Mouse (Mus musculus) forebrain, embryonic 10.5 days (tissue): ENCODE measurements at regions not wholly inside any gene's neighbourhood (a gene's known extent, or its start where the extent isn't known, plus 50 kb on each side); places are given as distances from the start of the nearest gene placed in this dataset.

Source experiments
- DNase-seq: peaks from one replicate; pipeline ENCODE4 v3.0.0-alpha.2; 2017; ENCODE audit warnings: low spot score; ENCODE audit errors: extremely low spot score
- H3K27ac ChIP-seq: fragments of 300-500 bp; sonication (generic); 2 replicates; pipeline ENCODE4 v1.5.1; 2016; ENCODE audit warnings: mild to moderate bottlenecking
- H3K27me3 ChIP-seq: fragments of 300-500 bp; sonication (generic); 2 replicates; pipeline ENCODE4 v1.6.1; 2016; ENCODE audit warnings: mild to moderate bottlenecking; ENCODE audit not compliant: poor library complexity, severe bottlenecking
- H3K36me3 ChIP-seq: fragments of 300-500 bp; sonication (generic); replicated peaks from 2 replicates; pipeline ENCODE4 v1.6.1; 2016; ENCODE audit warnings: mild to moderate bottlenecking, moderate library complexity
- H3K4me1 ChIP-seq: fragments of 300-500 bp; sonication (generic); 2 replicates; pipeline ENCODE4 v1.6.1; 2016
- H3K4me3 ChIP-seq: fragments of 300-500 bp; sonication (generic); 2 replicates; pipeline ENCODE4 v1.5.1; 2016; ENCODE audit warnings: mild to moderate bottlenecking, moderate library complexity
- H3K9me3 ChIP-seq: fragments of 300-500 bp; sonication (generic); 2 replicates; pipeline ENCODE4 v1.6.1; 2016; ENCODE audit warnings: mild to moderate bottlenecking, moderate library complexity
- WGBS: fragments of 180-500 bp; shearing (Covaris S2); methylation state at CpG from one replicate; pipeline ENCODE4 v1.1.7; 2016; 5-methylcytosine and 5-hydroxymethylcytosine counted together

GRCm38 (mm10) chr13:46096968-46097367 is 132.2 kb upstream of the Atxn1 start:
- Histone ChIP-seq H3K9me3 (no peaks in the 10 kb centered on the region), H3K4me1 (peaks cover 9% of the 10 kb centered on the region), H3K27me3 (no peaks in the 10 kb centered on the region), H3K27ac (no peak overlapping the region), H3K4me3 (no peak overlapping the region), H3K36me3 (no peaks in the 10 kb centered on the region)
- DNase-seq = peak; percentile 64
- 9% methylated on average over 5 of the region's 5 CpGs for WGBS

- Histone ChIP-seq H3K36me3 (no peaks in the 10 kb centered on the region), H3K27ac (no peak overlapping the region), H3K27me3 (no peaks in the 10 kb centered on the region), H3K4me3 (no peak overlapping the region), H3K9me3 (no peaks in the 10 kb centered on the region), H3K4me1 (peaks cover 9% of the 10 kb centered on the region)
- DNase-seq = no peak
- WGBS = 77% methylated on average over 8 of the region's 8 CpGs
These were observed 131.6 kb upstream of the Atxn1 start for GRCm38 (mm10) chr13:46096416-46096815.

- DNase-seq = no peak
- 93% methylated on average over 3 of the region's 3 CpGs for WGBS
- Histone ChIP-seq H3K36me3 (no peaks in the 10 kb centered on the region), H3K4me1 (peaks cover 9% of the 10 kb centered on the region), H3K9me3 (peaks cover 11% of the 10 kb centered on the region; the same call in 1 of the 2 replicates), H3K4me3 (no peak overlapping the region), H3K27me3 (no peaks in the 10 kb centered on the region), H3K27ac (no peak overlapping the region)
These were observed 128.0 kb upstream of the Atxn1 start for GRCm38 (mm10) chr13:46092787-46093186.

- Histone ChIP-seq H3K9me3 (peaks cover 11% of the 10 kb centered on the region; the same call in 1 of the 2 replicates), H3K27ac (no peak overlapping the region), H3K4me3 (no peak overlapping the region), H3K27me3 (no peaks in the 10 kb centered on the region), H3K4me1 (no peaks in the 10 kb centered on the region), H3K36me3 (no peaks in the 10 kb centered on the region)
- DNase-seq = no peak
- WGBS = 84% methylated on average over 5 of the region's 5 CpGs
These were observed 126.3 kb upstream of the Atxn1 start for GRCm38 (mm10) chr13:46091109-46091508.

GRCm38 (mm10) chr13:46088237-46088636 is 123.4 kb upstream of the Atxn1 start:
- 86% methylated on average over 3 of the region's 3 CpGs for WGBS
- Histone ChIP-seq H3K4me1 (no peaks in the 10 kb centered on the region), H3K36me3 (no peaks in the 10 kb centered on the region)

GRCm38 (mm10) chr13:46087663-46088062 is 122.9 kb upstream of the Atxn1 start:
- DNase-seq = no peak
- Histone ChIP-seq H3K4me3 (no peak overlapping the region), H3K27ac (no peak overlapping the region), H3K36me3 (no peaks in the 10 kb centered on the region), H3K9me3 (peaks cover 11% of the 10 kb centered on the region; the same call in 1 of the 2 replicates), H3K4me1 (no peaks in the 10 kb centered on the region), H3K27me3 (no peaks in the 10 kb centered on the region)
- 96% methylated on average over 4 of the region's 4 CpGs for WGBS

More at GRCm38 (mm10) chr13:46088237-46088636, 123.4 kb upstream of the Atxn1 start:
- Histone ChIP-seq H3K27me3 (no peaks in the 10 kb centered on the region), H3K9me3 (peaks cover 11% of the 10 kb centered on the region; the same call in 1 of the 2 replicates), H3K4me3 (no peak overlapping the region), H3K27ac (no peak overlapping the region)
- no peak for DNase-seq

- 84% methylated on average over 6 of the region's 6 CpGs for WGBS
These were observed 112.1 kb upstream of the Atxn1 start for GRCm38 (mm10) chr13:46076879-46077278.

GRCm38 (mm10) chr13:46071670-46072069 is 106.9 kb upstream of the Atxn1 start:
- Histone ChIP-seq H3K27ac (no peak overlapping the region), H3K27me3 (no peaks in the 10 kb centered on the region), H3K9me3 (no peaks in the 10 kb centered on the region), H3K4me3 (no peak overlapping the region), H3K4me1 (no peaks in the 10 kb centered on the region), H3K36me3 (no peaks in the 10 kb centered on the region)
- no peak for DNase-seq
- 92% methylated on average over 4 of the region's 4 CpGs for WGBS

More at GRCm38 (mm10) chr13:46076879-46077278, 112.1 kb upstream of the Atxn1 start:
- H3K4me1 ChIP-seq = 0 out of 2 replicates have a peak, but pooled peaks cover 4% of the 10 kb centered on the region
- H3K9me3 ChIP-seq = no peaks in the 10 kb centered on the region
- no peaks in the 10 kb centered on the region for H3K27me3 ChIP-seq
- no peak overlapping the region for H3K4me3 ChIP-seq
- no peak for DNase-seq
- no peaks in the 10 kb centered on the region for H3K36me3 ChIP-seq
- H3K27ac ChIP-seq = no peak overlapping the region

- Histone ChIP-seq H3K36me3 (no peaks in the 10 kb centered on the region), H3K4me3 (no peak overlapping the region), H3K27me3 (no peaks in the 10 kb centered on the region), H3K27ac (no peak overlapping the region), H3K9me3 (no peaks in the 10 kb centered on the region), H3K4me1 (no peaks in the 10 kb centered on the region)
- WGBS = 82% methylated on average over 3 of the region's 3 CpGs
- DNase-seq = no peak
These were observed 104.8 kb upstream of the Atxn1 start for GRCm38 (mm10) chr13:46069571-46069970.

- DNase-seq = no peak
- H3K4me1 ChIP-seq = no peaks in the 10 kb centered on the region
- no peaks in the 10 kb centered on the region for H3K27me3 ChIP-seq
- no peaks in the 10 kb centered on the region for H3K9me3 ChIP-seq
- H3K36me3 ChIP-seq = no peaks in the 10 kb centered on the region
- no peak overlapping the region for H3K27ac ChIP-seq
- no peak overlapping the region for H3K4me3 ChIP-seq
- WGBS = 93% methylated on average over 7 of the region's 7 CpGs
These were observed 98.0 kb upstream of the Atxn1 start for GRCm38 (mm10) chr13:46062758-46063157.

GRCm38 (mm10) chr13:46059870-46060269 is 95.1 kb upstream of the Atxn1 start:
- no peak overlapping the region for H3K4me3 ChIP-seq
- H3K4me1 ChIP-seq = no peaks in the 10 kb centered on the region
- H3K27me3 ChIP-seq = no peaks in the 10 kb centered on the region
- H3K27ac ChIP-seq = no peak overlapping the region
- WGBS = 93% methylated on average over 14 of the region's 14 CpGs
- no peaks in the 10 kb centered on the region for H3K36me3 ChIP-seq
- DNase-seq = no peak
- no peaks in the 10 kb centered on the region for H3K9me3 ChIP-seq

GRCm38 (mm10) chr13:46058862-46059261 is 94.1 kb upstream of the Atxn1 start:
- H3K9me3 ChIP-seq = no peaks in the 10 kb centered on the region
- 71% methylated on average over 7 of the region's 7 CpGs for WGBS
- no peaks in the 10 kb centered on the region for H3K4me1 ChIP-seq
- no peak for DNase-seq
- no peaks in the 10 kb centered on the region for H3K27me3 ChIP-seq
- no peak overlapping the region for H3K4me3 ChIP-seq
- no peak overlapping the region for H3K27ac ChIP-seq
- H3K36me3 ChIP-seq = no peaks in the 10 kb centered on the region

- DNase-seq = no peak
- no peaks in the 10 kb centered on the region for H3K27me3 ChIP-seq
- 87% methylated on average over 3 of the region's 3 CpGs for WGBS
- H3K4me3 ChIP-seq = no peak overlapping the region
- no peak overlapping the region for H3K27ac ChIP-seq
- no peaks in the 10 kb centered on the region for H3K4me1 ChIP-seq
- no peaks in the 10 kb centered on the region for H3K36me3 ChIP-seq
- H3K9me3 ChIP-seq = no peaks in the 10 kb centered on the region
These were observed 93.5 kb upstream of the Atxn1 start for GRCm38 (mm10) chr13:46058341-46058740.

GRCm38 (mm10) chr13:46055410-46055809 is 90.6 kb upstream of the Atxn1 start:
- no peak overlapping the region for H3K4me3 ChIP-seq
- no peaks in the 10 kb centered on the region for H3K27me3 ChIP-seq
- no peak overlapping the region for H3K27ac ChIP-seq
- no peak for DNase-seq
- 87% methylated on average over 3 of the region's 3 CpGs for WGBS
- H3K4me1 ChIP-seq = no peaks in the 10 kb centered on the region
- H3K36me3 ChIP-seq = no peaks in the 10 kb centered on the region
- H3K9me3 ChIP-seq = no peaks in the 10 kb centered on the region
